Mouse (Mus musculus) inflammation-experienced regulatory T-cells, adult 16 weeks (primary cell): ENCODE results near the gene Triml1. TPM values are rescaled to one million over a fixed set of nuclear protein-coding genes. Genes with fewer than 3 reads are reported as not detected.

Experiments
- polyA plus RNA-seq: library from polyadenylated mRNA; unstranded; fragments of 100-300 nt; shearing (Covaris generic); gene quantifications from one replicate; pipeline ENCODE4 v1.2.1, GENCODE M21; 2017

Gene Triml1
- not detected for polyA plus RNA-seq

GRCm38 (mm10) chr8:43141386-43141785 is at the start of gene Triml1:
Gene Triml1 (minus strand): TSS chr8:43141486.

GRCm38 (mm10) chr8:43180054-43180690 is 38.9 kb upstream of the Triml1 start, which contains the start of gene Triml2:
Gene Triml2 (plus strand): TSS chr8:43180541.

Other genes starting within 250 kb of the Triml1 start
- not detected for gene Triml2, start 39.1 kb upstream of the Triml1 start, polyA plus RNA-seq
- not detected for gene Zfp42, start 165.5 kb upstream of the Triml1 start, polyA plus RNA-seq